Mouse (Mus musculus): Measurements from ENCODE around the gene Gtf2ird2.

DNA sequence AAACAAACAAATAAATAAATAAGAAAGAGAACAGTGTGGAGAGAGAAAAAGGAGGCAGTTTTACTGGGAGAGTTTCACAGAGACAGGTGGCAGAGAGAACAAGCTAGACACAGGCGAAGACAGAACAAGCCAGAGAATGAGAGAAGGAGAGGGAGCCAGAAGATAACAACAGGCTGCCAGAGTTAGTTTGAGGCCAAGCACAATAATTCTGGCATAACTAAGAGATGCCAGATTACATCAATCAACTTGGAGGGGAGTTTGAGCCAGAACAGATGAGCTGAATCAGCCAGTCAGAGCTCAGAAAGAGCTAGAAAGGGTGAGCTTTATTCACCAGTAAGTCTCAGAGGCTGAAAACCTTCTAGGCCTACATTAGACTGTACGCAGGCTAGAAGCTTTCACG, 66.8 kb downstream of the Gtf2ird2 start:
- TF ChIP-seq CTCF (conservative IDR thresholded peaks at IDR 0.05; ENCODE audit: low read length) = no peak
- TF ChIP-seq NANOG (IDR thresholded peaks at IDR 0.05; ENCODE audit: borderline replicate concordance, low read length) = no peak
